Mouse (Mus musculus) MEL (cell line): ENCODE measurements around the gene Oas1c.

Experiments used
- CHD1 ChIP-seq: IDR thresholded peaks from 2 replicates; pipeline ENCODE4 v1.6.1; 2012; ENCODE audit warnings: low read depth, mild to moderate bottlenecking, inconsistent platforms, low read length, improper control_type of control experiment
- CTCF ChIP-seq, 3 experiments: IDR thresholded peaks in 2 of 3; conservative IDR thresholded peaks in 1 of 3; 2 replicates each; pipeline ENCODE4 v1.5.1; 2011 to 2012; ENCODE audit warnings: low read length in 3 of 3, low read depth in 2 of 3, mild to moderate bottlenecking in 2 of 3, improper control_type of control experiment in 1 of 3, inconsistent platforms in 1 of 3, mixed read lengths in 1 of 3, moderate library complexity in 1 of 3; ENCODE audit not compliant: control insufficient read depth in 1 of 3, insufficient read depth in 1 of 3, poor library complexity in 1 of 3, severe bottlenecking in 1 of 3
- EP300 ChIP-seq, 2 experiments: IDR thresholded peaks; 2 replicates each; pipeline ENCODE4 v1.6.1; 2011; ENCODE audit warnings: improper control_type of control experiment in 2 of 2, low read length in 2 of 2, low read depth in 1 of 2, mild to moderate bottlenecking in 1 of 2
- GABPA ChIP-seq: IDR thresholded peaks from 2 replicates; pipeline ENCODE4 v1.6.1; 2012; ENCODE audit warnings: low read depth, mild to moderate bottlenecking, inconsistent platforms, low read length, improper control_type of control experiment, moderate library complexity
- GATA1 ChIP-seq: IDR thresholded peaks from 2 replicates; pipeline ENCODE4 v1.6.1; 2011; ENCODE audit warnings: low read depth, low read length, improper control_type of control experiment
- MAFK ChIP-seq: IDR thresholded peaks from 2 replicates; pipeline ENCODE4 v1.6.1; 2011; ENCODE audit warnings: low read depth, mild to moderate bottlenecking, low read length, improper control_type of control experiment, borderline replicate concordance
- MAZ ChIP-seq: IDR thresholded peaks from 2 replicates; pipeline ENCODE4 v1.6.1; 2012; ENCODE audit warnings: low read depth, mild to moderate bottlenecking, inconsistent platforms, low read length, improper control_type of control experiment
- POLR2A ChIP-seq, 2 experiments: IDR thresholded peaks; 2 replicates each; pipeline ENCODE4 v1.6.1; 2011 to 2012; ENCODE audit warnings: low read length in 2 of 2, mild to moderate bottlenecking in 2 of 2, control low read depth in 1 of 2, improper control_type of control experiment in 1 of 2, low read depth in 1 of 2, moderate library complexity in 1 of 2; ENCODE audit not compliant: control insufficient read depth in 1 of 2, insufficient read depth in 1 of 2, poor library complexity in 1 of 2
- POLR2AphosphoS5 ChIP-seq: IDR thresholded peaks from 2 replicates; pipeline ENCODE4 v1.6.1; 2012; ENCODE audit warnings: low read depth, borderline replicate concordance, mild to moderate bottlenecking, inconsistent platforms, low read length, moderate library complexity, mixed read lengths
- TBP ChIP-seq: IDR thresholded peaks from 2 replicates; pipeline ENCODE4 v1.8.0; 2011; ENCODE audit warnings: low read depth, low read length, improper control_type of control experiment
- USF2 ChIP-seq, 2 experiments: IDR thresholded peaks; 2 replicates each; pipeline ENCODE4 v1.6.1; 2011 to 2012; ENCODE audit warnings: improper control_type of control experiment in 2 of 2, low read length in 2 of 2, borderline replicate concordance in 1 of 2, inconsistent platforms in 1 of 2, low read depth in 1 of 2, mild to moderate bottlenecking in 1 of 2; ENCODE audit not compliant: insufficient read depth in 1 of 2
- ZC3H11A ChIP-seq: IDR thresholded peaks from 2 replicates; pipeline ENCODE4 v1.6.1; 2012; ENCODE audit warnings: low read depth, mild to moderate bottlenecking, inconsistent platforms, low read length, improper control_type of control experiment

- no peak for TF ChIP-seq MAZ
- TF ChIP-seq EP300 (IDR thresholded peaks at IDR 0.05; ENCODE audit: low read depth in 1 of 2, low read length in 2 of 2), result no peak
- no peak for TF ChIP-seq ZC3H11A
- TF ChIP-seq CTCF (IDR thresholded peaks at IDR 0.05 in 2 of 3, conservative IDR thresholded peaks at IDR 0.05 in 1 of 3; ENCODE audit: control insufficient read depth in 1 of 3, insufficient read depth in 1 of 3, low read depth in 2 of 3, low read length in 3 of 3, poor library complexity in 1 of 3, severe bottlenecking in 1 of 3), result no peak
- TF ChIP-seq POLR2A (IDR thresholded peaks at IDR 0.05; ENCODE audit: control insufficient read depth in 1 of 2, insufficient read depth in 1 of 2, low read depth in 1 of 2, low read length in 2 of 2, poor library complexity in 1 of 2), result no peak
- TF ChIP-seq POLR2AphosphoS5, result no peak
- no peak for TF ChIP-seq TBP
- no peak for TF ChIP-seq GATA1
- TF ChIP-seq GABPA, result no peak
- TF ChIP-seq CHD1, result no peak
- TF ChIP-seq MAFK, result no peak
- TF ChIP-seq USF2 (IDR thresholded peaks at IDR 0.05; ENCODE audit: borderline replicate concordance in 1 of 2, insufficient read depth in 1 of 2, low read depth in 1 of 2, low read length in 2 of 2), result no peak
These were observed 32.4 kb upstream of the Oas1c start for GRCm38 (mm10) chr5:120844713-120845112.
